Mouse (Mus musculus) bone marrow, adult 2 months (tissue): ENCODE results near the gene Slc38a2.

Experiments used
- CTCF ChIP-seq: fragments of 200-500 bp; IDR thresholded peaks from 2 replicates; pipeline ENCODE4 v1.5.1; 2011; ENCODE audit warnings: low read length, control low read depth; ENCODE audit not compliant: control insufficient read depth, insufficient read depth
- POLR2A ChIP-seq: fragments of 200-500 bp; IDR thresholded peaks from 2 replicates; pipeline ENCODE4 v1.6.1; 2011; ENCODE audit warnings: low read depth, mild to moderate bottlenecking, control low read depth, low read length, borderline replicate concordance; ENCODE audit not compliant: control insufficient read depth

GRCm38 (mm10) chr15:96652531-96652930 lies 47.0 kb downstream of the Slc38a2 start:
- no peak for TF ChIP-seq CTCF
- TF ChIP-seq POLR2A, result no peak
